ENCODE assay signal across 21 mouse cellular contexts in genomic region chr8:65085680-65086079, GRCm38 (mm10). TPM values are rescaled to one million over a fixed set of nuclear protein-coding genes. Genes with fewer than 3 reads are reported as not detected.
DNase-seq lines count a peak whose midpoint lies in the region; TF ChIP-seq lines count a peak whose summit lies in the region.
"Had no signal": no experiment of that assay in that cellular context is flagged by ENCODE, and none has a peak within 500 bp of the region (broad histone marks: within the 10 kb centered on the region; RNA-seq: fewer than 3 reads in every experiment).

No protein-coding gene starts in this region.

- peak; percentile 35 for TF ChIP-seq CTCF in layer of hippocampus, adult 2 months (conservative IDR thresholded peaks at IDR 0.05)
- TF ChIP-seq CTCF in E14TG2a.4 (conservative IDR thresholded peaks at IDR 0.05; ENCODE audit: low read length): peak; percentile 88

- no peaks in the 10 kb centered on the region for H3K9me3 ChIP-seq in E14TG2a.4 (ENCODE audit: low read length)
- H3K9me3 ChIP-seq: kidney, embryonic 15.5 days; limb, embryonic 10.5 days; liver, embryonic 15.5 days had no signal

- H3K4me1 ChIP-seq in E14TG2a.4 (replicated peaks; ENCODE audit: low read depth, low read length): peaks cover 17% of the 10 kb centered on the region
- H3K4me1 ChIP-seq: limb, embryonic 10.5 days; liver, embryonic 15.5 days had no signal

- no peaks in the 10 kb centered on the region for H3K36me3 ChIP-seq in E14TG2a.4 (ENCODE audit: insufficient read depth, low read length)
- H3K36me3 ChIP-seq: kidney, embryonic 15.5 days; limb, embryonic 10.5 days; liver, embryonic 15.5 days had no signal

- H3K27me3 ChIP-seq in E14TG2a.4 (ENCODE audit: insufficient read depth, low read length): no peaks in the 10 kb centered on the region
- H3K27me3 ChIP-seq: kidney, embryonic 15.5 days; liver, embryonic 15.5 days had no signal

- peak; percentile 13 for DNase-seq in embryo, embryonic 11 days
- DNase-seq in embryo, embryonic 10 days (ENCODE audit: low spot score): no peak
- no peak for DNase-seq in layer of hippocampus, adult 2 months (ENCODE audit: low spot score in 2 of 2)
- no peak for DNase-seq in layer of hippocampus, adult 9-10 months (ENCODE audit: low spot score)
- DNase-seq in R1 (ENCODE audit: low read depth, low spot score): peak; percentile 86
- DNase-seq in thymus, postnatal 25 days: no peak
- no peak for DNase-seq in cerebellum, adult 11 months
- DNase-seq: adrenal gland, postnatal 36 days; cerebellum, postnatal 10 days; heart, postnatal 10 days; lung, postnatal 10 days; midbrain, embryonic 14.5 days; thymus, postnatal 36 days had no signal

- no peak overlapping the region for H3K27ac ChIP-seq in layer of hippocampus, adult 2 months
- H3K27ac ChIP-seq: kidney, embryonic 15.5 days; limb, embryonic 10.5 days; liver, embryonic 15.5 days had no signal

- H3K4me3 ChIP-seq in layer of hippocampus, adult 2 months: no peak overlapping the region
- no peak overlapping the region for H3K4me3 ChIP-seq in E14TG2a.4 (replicated peaks; ENCODE audit: low read length)
- H3K4me3 ChIP-seq: kidney, embryonic 15.5 days; limb, embryonic 10.5 days; liver, embryonic 15.5 days; myocyte had no signal

RNA-seq across cellular contexts. Expression of gene Gm10663, which starts 10.8 kb away (rescaled TPM):
- total RNA-seq in layer of hippocampus, adult 2 months (2021): not detected
- total RNA-seq: adrenal gland, postnatal 36 days; gastrocnemius, postnatal 4 days; heart, postnatal 10 days; left cerebral cortex, adult 8-10 months; megakaryocyte, adult 5-6 weeks had no signal

RNA-seq across cellular contexts. Expression of gene BC030870, which starts 43.7 kb away (rescaled TPM):
- not detected for total RNA-seq in layer of hippocampus, adult 2 months (2021)
- total RNA-seq: adrenal gland, postnatal 36 days; gastrocnemius, postnatal 4 days; heart, postnatal 10 days; left cerebral cortex, adult 8-10 months; megakaryocyte, adult 5-6 weeks had no signal

RNA-seq across cellular contexts. Expression of gene Apela, which starts 48.5 kb away (rescaled TPM):
- under 1 TPM in 1 of 2 experiments, not detected in 1; 0.91 TPM for total RNA-seq in layer of hippocampus, adult 2 months (2021)
- total RNA-seq: adrenal gland, postnatal 36 days; gastrocnemius, postnatal 4 days; left cerebral cortex, adult 8-10 months; megakaryocyte, adult 5-6 weeks had no signal

Comparison
In these comparisons a context has a peak if more than half of its experiments do, and no peak if none do; other contexts are left out.
1. DNase-seq: peak in embryo, embryonic 11 days (single experiment) and R1 (single experiment); none in embryo, embryonic 10 days (single experiment), layer of hippocampus, adult 2 months (0 of 2), layer of hippocampus, adult 9-10 months (single experiment), thymus, postnatal 25 days (single experiment) and cerebellum, adult 11 months (single experiment).